Mouse (Mus musculus): ENCODE measurements around the gene Fbxo11. TPM values are rescaled to one million over a fixed set of nuclear protein-coding genes. Genes with fewer than 3 reads are reported as not detected.
"Not testable (repeated sequence)": the region's sequence is repeated elsewhere in the genome, so short reads cannot be mapped to it uniquely, and the experiment has no call there.

The Fbxo11 gene
- polyA plus RNA-seq, 1 experiment from 2014 or later = 39.0 TPM

DNA sequence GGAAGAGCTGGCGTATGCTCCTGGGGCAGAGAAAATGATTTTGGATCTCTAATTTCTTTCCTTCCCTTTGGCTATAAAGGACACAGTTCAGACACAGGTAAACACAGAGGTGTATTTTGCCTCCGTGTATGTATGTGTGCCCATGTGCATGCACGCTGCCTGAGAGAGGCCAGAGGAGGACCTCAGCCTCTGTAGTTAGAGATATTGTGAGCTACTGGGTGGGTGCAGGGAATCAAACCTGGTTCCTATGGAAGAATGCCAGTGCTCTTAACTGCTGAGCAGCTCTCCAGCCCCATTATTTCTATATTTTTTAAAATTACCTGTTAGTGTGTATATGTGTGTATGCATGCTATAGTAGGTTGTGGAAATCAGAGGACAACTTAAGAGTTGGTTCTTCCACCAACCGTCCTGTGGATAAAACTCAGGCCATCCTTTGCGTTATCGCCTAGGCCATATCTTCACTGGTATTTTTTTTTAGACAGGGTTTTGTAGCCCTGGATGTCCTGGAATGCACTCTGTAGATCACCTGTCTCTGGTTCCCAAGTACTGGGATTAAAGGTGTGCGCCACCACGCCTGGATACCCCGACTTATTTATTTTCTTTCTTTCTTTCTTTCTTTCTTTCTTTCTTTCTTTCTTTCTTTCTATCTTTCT is 88.8 kb downstream of the Fbxo11 start:
- Histone ChIP-seq H3K9me3 (ENCODE audit: control insufficient read depth, low read length) (no peaks in the 10 kb centered on the region), H3K9ac (ENCODE audit: low read length) (peak overlapping the region; percentile 97), H3K27me3 (ENCODE audit: control insufficient read depth, insufficient read depth, low read length) (no peaks in the 10 kb centered on the region), H3K4me3 (ENCODE audit: low read depth, low read length) (peak overlapping the region; percentile 95), H3K4me2 (peak overlapping the region; percentile 74), H3K36me3 (ENCODE audit: control insufficient read depth, insufficient read depth, low read length) (no peaks in the 10 kb centered on the region), H3K4me1 (ENCODE audit: control insufficient read depth, insufficient read depth, low read length) (peaks cover 13% of the 10 kb centered on the region), H3K27ac (ENCODE audit: low read depth, low read length) (no peak overlapping the region)
- no peak for DNase-seq (ENCODE audit: low spot score, missing footprints)
- 74% methylated on average over 9 of the region's 9 CpGs for WGBS
- ATAC-seq (ENCODE audit: low FRiP score) = no peak

DNA sequence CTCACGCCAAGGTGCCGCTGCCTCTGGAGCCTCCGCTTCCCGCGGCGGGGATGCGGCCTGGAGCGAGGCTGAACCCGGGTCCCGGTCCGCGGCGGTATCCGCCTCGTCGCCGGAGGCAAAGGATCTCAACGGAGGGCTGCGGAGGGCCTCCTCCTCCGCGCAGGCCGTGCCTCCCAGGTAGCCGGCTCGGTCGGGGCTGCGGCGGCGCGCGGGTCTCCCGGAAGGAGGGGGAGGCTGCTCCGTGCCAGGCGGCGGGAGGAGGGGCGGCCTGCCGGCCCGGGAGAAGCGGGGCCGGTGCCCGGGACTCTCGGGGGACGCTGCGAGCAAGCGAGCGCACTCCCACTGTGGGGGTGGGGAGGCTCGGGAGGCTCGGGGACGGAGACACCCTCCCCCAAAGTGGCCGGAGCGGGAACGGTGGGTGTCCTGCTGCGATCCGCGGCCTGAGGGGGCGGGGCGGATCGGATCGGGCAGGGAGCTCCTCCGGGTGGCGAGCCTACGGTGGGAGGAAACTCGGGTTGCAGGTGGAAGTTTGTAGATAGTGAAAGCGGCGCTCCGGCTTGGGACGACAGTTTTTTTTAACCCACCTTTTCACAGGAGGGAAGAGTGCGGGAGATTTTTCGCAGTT is 89.8 kb downstream of the Fbxo11 start:
- peak overlapping the region; percentile 95 for H3K4me3 ChIP-seq (ENCODE audit: low read depth, low read length)
- DNase-seq (ENCODE audit: low spot score, missing footprints) = peak; percentile 94

DNA sequence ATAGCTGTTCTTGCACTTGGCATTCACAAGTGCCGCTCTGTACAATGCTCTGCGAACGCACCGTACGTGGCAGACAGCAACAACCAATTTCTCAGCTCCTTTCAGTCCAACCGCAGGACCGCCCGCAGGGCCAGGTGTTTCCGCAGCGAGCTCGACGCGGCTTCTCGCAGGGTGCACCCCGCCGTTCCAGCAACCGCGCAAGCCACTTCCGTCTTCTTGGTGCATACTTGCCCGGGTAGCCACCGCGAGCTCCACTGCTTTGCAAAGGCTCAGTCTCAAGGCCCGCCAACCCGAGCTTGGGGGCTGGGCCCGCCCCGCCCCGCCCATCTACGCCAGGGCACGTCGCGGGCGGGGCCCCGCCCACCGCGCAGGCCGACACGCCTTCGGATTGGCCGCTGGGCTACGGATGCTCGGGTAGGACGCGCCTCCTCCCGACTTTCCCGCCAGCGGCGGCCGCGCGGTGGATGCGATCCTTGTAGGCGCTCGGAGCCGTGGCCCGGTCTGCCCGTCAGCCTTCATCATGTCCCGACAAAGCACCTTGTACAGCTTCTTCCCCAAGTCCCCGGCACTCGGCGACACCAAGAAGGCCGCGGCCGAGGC is 90.4 kb downstream of the Fbxo11 start, which contains the start of gene Msh6:
TSS of gene Msh6 (plus strand) at position 434 of the 600 bp plus-strand sequence.
- H3K4me2 ChIP-seq = peak within 1 kb of the TSS; percentile 74
- ATAC-seq (ENCODE audit: low FRiP score) (peak; percentile 99), DNase-seq (ENCODE audit: low spot score, missing footprints) (peak; percentile 99)
- H3K9ac ChIP-seq (ENCODE audit: low read length) = peak within 1 kb of the TSS; percentile 97
- H3K36me3 ChIP-seq (ENCODE audit: control insufficient read depth, insufficient read depth, low read length) = no peaks in the 10 kb centered on the region
- peak within 1 kb of the TSS; percentile 77 for H3K27ac ChIP-seq (ENCODE audit: low read depth, low read length)
- no peaks in the 10 kb centered on the region for H3K9me3 ChIP-seq (ENCODE audit: control insufficient read depth, low read length)
- H3K27me3 ChIP-seq (ENCODE audit: control insufficient read depth, insufficient read depth, low read length) = no peaks in the 10 kb centered on the region
- peaks cover 13% of the 10 kb centered on the region for H3K4me1 ChIP-seq (ENCODE audit: control insufficient read depth, insufficient read depth, low read length)
- peak within 1 kb of the TSS; percentile 95 for H3K4me3 ChIP-seq (ENCODE audit: low read depth, low read length)
- WGBS = under 1% methylated on average over 63 of the region's 63 CpGs

More for the DNA sequence above, 89.8 kb downstream of the Fbxo11 start:
- H3K9ac ChIP-seq (ENCODE audit: low read length) = peak overlapping the region; percentile 97
- H3K9me3 ChIP-seq (ENCODE audit: control insufficient read depth, low read length) = no peaks in the 10 kb centered on the region
- H3K36me3 ChIP-seq (ENCODE audit: control insufficient read depth, insufficient read depth, low read length) = no peaks in the 10 kb centered on the region
- ATAC-seq (ENCODE audit: low FRiP score) = peak; percentile 72
- peak overlapping the region; percentile 77 for H3K27ac ChIP-seq (ENCODE audit: low read depth, low read length)
- H3K27me3 ChIP-seq (ENCODE audit: control insufficient read depth, insufficient read depth, low read length) = no peaks in the 10 kb centered on the region
- peak overlapping the region; percentile 74 for H3K4me2 ChIP-seq
- H3K4me1 ChIP-seq (ENCODE audit: control insufficient read depth, insufficient read depth, low read length) = peaks cover 13% of the 10 kb centered on the region
- under 1% methylated on average over 57 of the region's 68 CpGs for WGBS

DNA sequence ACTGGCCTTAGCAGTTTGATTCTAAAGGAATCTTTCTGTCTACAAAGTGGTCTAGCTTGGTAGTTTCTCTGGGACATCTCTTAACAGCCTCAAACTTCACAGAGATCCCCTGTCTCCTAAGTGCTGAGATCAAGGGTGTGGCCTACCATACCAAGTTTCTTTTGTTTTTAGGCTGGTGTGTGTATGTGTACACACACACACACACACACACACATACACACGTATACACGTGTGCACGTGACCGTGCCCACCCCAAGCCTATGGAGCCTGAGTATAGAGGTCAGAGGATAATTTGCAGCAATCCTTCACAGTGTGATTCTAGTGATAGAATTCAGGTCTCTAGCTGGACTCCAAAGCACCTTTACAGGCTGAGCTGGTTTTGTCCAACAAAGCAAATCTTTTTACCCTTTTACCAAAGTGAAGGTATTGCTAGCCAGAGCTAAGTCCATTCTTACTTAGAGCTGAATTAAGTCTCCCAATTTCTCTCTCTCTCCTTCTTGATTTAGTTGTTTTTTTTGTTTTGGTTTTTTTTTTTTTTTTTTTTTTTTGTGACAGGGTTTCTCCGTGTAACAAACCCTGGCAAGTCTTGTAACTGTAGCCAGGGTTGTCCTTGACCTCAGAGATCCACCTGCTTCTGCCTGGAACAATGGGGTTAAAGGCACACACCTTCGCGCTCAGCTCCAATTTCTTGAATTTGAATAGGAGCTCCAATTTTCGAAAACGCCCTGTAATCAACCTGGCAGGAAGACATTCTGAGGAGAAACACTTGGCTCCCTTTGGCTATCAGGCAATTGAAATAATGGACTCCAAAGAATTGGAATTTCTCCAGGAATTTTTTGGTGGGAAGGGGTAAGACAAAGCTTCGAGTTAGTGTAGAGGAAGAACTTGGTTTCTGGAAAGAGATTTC is 91.6 kb downstream of the Fbxo11 start:
- H3K27ac ChIP-seq (ENCODE audit: low read depth, low read length) = no peak overlapping the region
- H3K4me1 ChIP-seq (ENCODE audit: control insufficient read depth, insufficient read depth, low read length) = peaks cover 13% of the 10 kb centered on the region
- H3K36me3 ChIP-seq (ENCODE audit: control insufficient read depth, insufficient read depth, low read length) = no peaks in the 10 kb centered on the region
- H3K9ac ChIP-seq (ENCODE audit: low read length) = no peak overlapping the region; the same call in 1 of the 2 replicates
- DNase-seq (ENCODE audit: low spot score, missing footprints) = peak; percentile 77
- H3K4me2 ChIP-seq = peak overlapping the region; percentile 61; the same call in 1 of the 2 replicates
- no peak for ATAC-seq (ENCODE audit: low FRiP score)
- no peaks in the 10 kb centered on the region for H3K27me3 ChIP-seq (ENCODE audit: control insufficient read depth, insufficient read depth, low read length)
- H3K4me3 ChIP-seq (ENCODE audit: low read depth, low read length) = no peak overlapping the region
- no peaks in the 10 kb centered on the region for H3K9me3 ChIP-seq (ENCODE audit: control insufficient read depth, low read length)
- 71% methylated on average over 10 of the region's 10 CpGs for WGBS

DNA sequence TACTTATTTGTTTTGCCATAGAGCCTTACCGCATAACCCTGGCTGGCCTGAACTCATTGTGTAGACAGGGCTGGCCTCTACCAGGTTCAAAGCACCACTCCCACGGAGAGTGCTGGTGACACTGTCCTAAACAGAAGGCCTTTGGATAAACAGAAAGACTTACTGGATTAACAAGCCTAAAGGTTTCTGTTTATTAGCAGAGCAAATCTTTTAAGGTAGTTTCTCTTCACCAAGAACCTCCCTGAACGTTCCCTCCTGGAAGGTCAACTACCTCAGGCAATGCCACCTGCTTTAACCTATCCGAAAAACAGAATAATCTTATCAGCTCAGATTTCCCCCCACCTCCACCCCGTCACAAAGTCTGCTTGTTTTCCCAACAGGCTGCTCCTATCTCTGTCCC is 92.2 kb downstream of the Fbxo11 start:
- WGBS = 83% methylated on average over 5 of the region's 5 CpGs
- ATAC-seq (ENCODE audit: low FRiP score) (no peak), DNase-seq (ENCODE audit: low spot score, missing footprints) (peak; percentile 73)
- Histone ChIP-seq H3K4me1 (ENCODE audit: control insufficient read depth, insufficient read depth, low read length) (peaks cover 13% of the 10 kb centered on the region), H3K27me3 (ENCODE audit: control insufficient read depth, insufficient read depth, low read length) (no peaks in the 10 kb centered on the region), H3K4me2 (no peak overlapping the region), H3K9ac (ENCODE audit: low read length) (no peak overlapping the region), H3K9me3 (ENCODE audit: control insufficient read depth, low read length) (no peaks in the 10 kb centered on the region), H3K4me3 (ENCODE audit: low read depth, low read length) (no peak overlapping the region), H3K27ac (ENCODE audit: low read depth, low read length) (no peak overlapping the region), H3K36me3 (ENCODE audit: control insufficient read depth, insufficient read depth, low read length) (no peaks in the 10 kb centered on the region)

DNA sequence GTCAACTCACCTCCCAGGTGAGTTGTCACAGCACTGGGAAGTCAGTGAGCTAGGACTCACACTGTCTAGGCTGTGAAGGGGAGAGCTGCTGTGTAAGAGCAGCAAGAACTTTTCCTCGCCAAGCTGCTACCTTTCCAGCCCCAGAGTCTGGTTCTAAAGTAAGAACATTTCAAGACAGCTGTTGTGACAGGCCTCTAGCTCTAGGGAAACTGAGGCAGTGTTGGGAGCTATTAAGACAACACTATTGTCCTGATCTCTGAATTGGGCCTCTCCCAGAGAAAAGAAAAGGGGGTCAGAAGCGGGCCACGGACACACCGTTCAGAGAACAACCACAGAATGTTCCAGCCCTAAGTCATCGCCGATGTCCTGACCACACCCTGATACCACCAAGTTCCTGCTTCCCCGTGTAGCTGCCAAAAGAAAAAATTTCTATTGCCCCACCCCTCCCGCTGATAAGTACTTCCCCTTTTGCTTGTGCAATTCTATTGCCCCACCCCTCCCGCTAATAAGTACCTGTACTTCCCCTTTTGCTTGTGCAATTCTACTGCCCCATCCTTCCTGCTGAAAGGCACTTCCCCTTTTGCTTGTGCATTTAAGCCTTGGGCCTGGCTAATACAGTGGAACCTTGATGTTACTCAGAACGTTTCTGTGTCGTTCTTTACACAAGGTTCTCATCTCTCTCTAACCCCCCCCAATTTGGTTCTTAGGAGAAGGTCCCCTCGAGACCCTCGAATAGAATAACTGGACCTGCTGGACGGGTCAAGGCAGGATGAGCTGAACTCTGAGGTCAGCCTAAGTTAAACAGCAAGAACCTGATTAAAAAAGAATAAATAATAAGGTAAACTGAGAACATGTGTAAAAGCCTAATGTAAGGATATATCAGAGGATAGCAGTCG is 93.1 kb downstream of the Fbxo11 start:
- not testable (repeated sequence) for ATAC-seq (ENCODE audit: low FRiP score); H3K4me2 ChIP-seq; H3K9me3 ChIP-seq (ENCODE audit: control insufficient read depth, low read length); H3K36me3 ChIP-seq (ENCODE audit: control insufficient read depth, insufficient read depth, low read length); H3K4me3 ChIP-seq (ENCODE audit: low read depth, low read length); H3K9ac ChIP-seq (ENCODE audit: low read length); H3K27me3 ChIP-seq (ENCODE audit: control insufficient read depth, insufficient read depth, low read length); DNase-seq (ENCODE audit: low spot score, missing footprints); H3K27ac ChIP-seq (ENCODE audit: low read depth, low read length)
- 87% methylated on average over 15 of the region's 15 CpGs for WGBS
- peaks cover 13% of the 10 kb centered on the region for H3K4me1 ChIP-seq (ENCODE audit: control insufficient read depth, insufficient read depth, low read length)

DNA sequence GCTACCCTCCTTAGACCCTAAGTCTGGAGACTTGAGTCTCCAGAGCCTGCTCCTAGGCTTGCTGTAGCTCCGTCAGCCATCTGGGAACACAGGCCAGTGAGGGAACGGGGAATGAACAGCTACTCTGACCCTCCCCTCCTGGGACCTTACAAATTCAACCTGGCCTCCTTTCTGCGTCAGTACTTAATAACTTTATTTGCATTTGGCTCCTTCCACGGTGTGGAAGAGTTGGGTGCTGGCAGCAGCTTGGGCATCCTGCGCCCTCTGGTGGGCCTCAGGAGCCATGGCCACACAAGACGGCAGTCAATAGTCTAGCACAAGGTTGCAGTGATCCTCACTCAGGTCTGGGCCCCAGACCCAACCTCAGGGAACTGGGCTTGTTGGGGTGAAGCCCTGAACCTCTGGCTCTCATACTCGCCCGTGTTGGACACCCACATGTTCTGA is 96.6 kb downstream of the Fbxo11 start:
- WGBS = 41% methylated on average over 6 of the region's 8 CpGs
- peak; percentile 62; the same call in 1 of the 2 replicates for ATAC-seq (ENCODE audit: low FRiP score)
- not testable (repeated sequence) for H3K4me2 ChIP-seq; H3K4me1 ChIP-seq (ENCODE audit: control insufficient read depth, insufficient read depth, low read length); H3K36me3 ChIP-seq (ENCODE audit: control insufficient read depth, insufficient read depth, low read length); H3K9ac ChIP-seq (ENCODE audit: low read length); H3K9me3 ChIP-seq (ENCODE audit: control insufficient read depth, low read length); DNase-seq (ENCODE audit: low spot score, missing footprints); H3K27me3 ChIP-seq (ENCODE audit: control insufficient read depth, insufficient read depth, low read length); H3K4me3 ChIP-seq (ENCODE audit: low read depth, low read length); H3K27ac ChIP-seq (ENCODE audit: low read depth, low read length)

Measured in midbrain, embryonic 11.5 days (tissue).